Mouse (Mus musculus) embryonic facial prominence, embryonic 11.5 days (tissue): ENCODE data around the gene Kcnk4. TPM values are rescaled to one million over a fixed set of nuclear protein-coding genes. Genes with fewer than 3 reads are reported as not detected.

Source experiments
- ATAC-seq: fragments of 200-750 bp; cut with Nextera tagmentation; replicated peaks from 2 replicates; pipeline ENCODE4 v1.8.0; 2017; ENCODE audit warnings: low read depth; ENCODE audit not compliant: insufficient number of reproducible peaks, low FRiP score, low TSS enrichment
- DNase-seq: peaks from one replicate; pipeline ENCODE4 v3.0.0-alpha.2; 2015; ENCODE audit warnings: low spot score
- H3K27ac ChIP-seq: fragments of 300-500 bp; sonication (generic); replicated peaks from 2 replicates; pipeline ENCODE4 v1.5.1; 2014; ENCODE audit warnings: mild to moderate bottlenecking, low read depth, low read length, control low read depth
- H3K27me3 ChIP-seq: fragments of 300-500 bp; sonication (generic); 2 replicates; pipeline ENCODE4 v1.6.1; 2014; ENCODE audit warnings: mild to moderate bottlenecking, low read length, moderate library complexity, mixed read lengths; ENCODE audit not compliant: control insufficient read depth, insufficient read depth
- H3K36me3 ChIP-seq: fragments of 300-500 bp; sonication (generic); replicated peaks from 2 replicates; pipeline ENCODE4 v1.6.1; 2014; ENCODE audit warnings: low read depth, mild to moderate bottlenecking, low read length, moderate library complexity, mixed read lengths; ENCODE audit not compliant: control insufficient read depth, insufficient read depth
- H3K4me1 ChIP-seq: fragments of 300-500 bp; sonication (generic); 2 replicates; pipeline ENCODE4 v1.6.1; 2014; ENCODE audit warnings: low read length, mixed read lengths; ENCODE audit not compliant: control insufficient read depth, insufficient read depth
- H3K4me2 ChIP-seq: fragments of 300-500 bp; sonication (generic); 2 replicates; pipeline ENCODE4 v1.6.1; 2014; ENCODE audit warnings: low read depth, mild to moderate bottlenecking, control low read depth, low read length, moderate library complexity
- H3K4me3 ChIP-seq: fragments of 300-500 bp; sonication (generic); 2 replicates; pipeline ENCODE4 v1.5.1; 2014; ENCODE audit warnings: low read depth, low read length, control low read depth
- H3K9ac ChIP-seq: fragments of 300-500 bp; sonication (generic); replicated peaks from 2 replicates; pipeline ENCODE4 v1.6.1; 2014; ENCODE audit warnings: mild to moderate bottlenecking, control low read depth, low read length
- H3K9me3 ChIP-seq: fragments of 300-500 bp; sonication (generic); replicated peaks from 2 replicates; pipeline ENCODE4 v1.6.1; 2016; ENCODE audit warnings: mild to moderate bottlenecking, low read length, inconsistent platforms, mixed read lengths; ENCODE audit not compliant: control insufficient read depth
- WGBS: fragments of 180-500 bp; shearing (Covaris S2); extraction: QIAGEN DNeasy Blood & Tissue Kit; methylation state at CpG from one replicate; pipeline ENCODE4 v1.1.7; 2014; 5-methylcytosine and 5-hydroxymethylcytosine counted together
- polyA plus RNA-seq: library from polyadenylated mRNA; unstranded; fragments of >200 nt; fragmentation: Nextera tagmentation; extraction: Ambion mirVana; gene quantifications from 2 replicates; pipeline ENCODE4 v1.2.1, GENCODE M21; 2014

The Kcnk4 gene
- polyA plus RNA-seq, 1 experiment from 2014 or later: 0.32 TPM

- no peak overlapping the region for H3K27ac ChIP-seq
- 81% methylated on average over 16 of the region's 16 CpGs for WGBS
- H3K36me3 ChIP-seq: no peaks in the 10 kb centered on the region
- H3K27me3 ChIP-seq: peaks cover 29% of the 10 kb centered on the region
- H3K4me1 ChIP-seq: no peaks in the 10 kb centered on the region; the same call in 1 of the 2 replicates
- DNase-seq: no peak
- no peak overlapping the region for H3K4me2 ChIP-seq
- no peak overlapping the region for H3K4me3 ChIP-seq
- no peak for ATAC-seq
- H3K9me3 ChIP-seq: no peaks in the 10 kb centered on the region
- no peak overlapping the region for H3K9ac ChIP-seq
Observed at GRCm38 (mm10) chr19:6937541-6938465, 3.5 kb upstream of the Kcnk4 start.

- Histone ChIP-seq H3K27me3 (peaks cover 43% of the 10 kb centered on the region), H3K9ac (no peak overlapping the region), H3K4me3 (no peak overlapping the region), H3K27ac (no peak overlapping the region), H3K36me3 (no peaks in the 10 kb centered on the region), H3K4me1 (no peaks in the 10 kb centered on the region; the same call in 1 of the 2 replicates), H3K9me3 (no peaks in the 10 kb centered on the region), H3K4me2 (no peak overlapping the region)
- 34% methylated on average over 3 of the region's 3 CpGs for WGBS
- ATAC-seq (no peak), DNase-seq (no peak)
Observed at GRCm38 (mm10) chr19:6936299-6936698, 2.0 kb upstream of the Kcnk4 start.

- no peak overlapping the region for H3K27ac ChIP-seq
- peak overlapping the region; percentile 63 for H3K4me2 ChIP-seq
- ATAC-seq (peak; percentile 29; the same call in 1 of the 2 replicates), DNase-seq (no peak)
- peak overlapping the region; percentile 37 for H3K9ac ChIP-seq
- WGBS: 4% methylated on average over 58 of the region's 58 CpGs
- H3K4me1 ChIP-seq: no peaks in the 10 kb centered on the region; the same call in 1 of the 2 replicates
- peaks cover 59% of the 10 kb centered on the region for H3K27me3 ChIP-seq
- no peaks in the 10 kb centered on the region for H3K9me3 ChIP-seq
- H3K36me3 ChIP-seq: no peaks in the 10 kb centered on the region
- peak overlapping the region; percentile 29 for H3K4me3 ChIP-seq
Observed at GRCm38 (mm10) chr19:6933436-6934194, 700 bp downstream of the Kcnk4 start.

GRCm38 (mm10) chr19:6933102-6933435 lies 1.2 kb downstream of the Kcnk4 start:
- Histone ChIP-seq H3K36me3 (no peaks in the 10 kb centered on the region), H3K27me3 (peaks cover 62% of the 10 kb centered on the region), H3K27ac (no peak overlapping the region), H3K4me2 (no peak overlapping the region), H3K4me3 (no peak overlapping the region), H3K9ac (no peak overlapping the region), H3K9me3 (no peaks in the 10 kb centered on the region), H3K4me1 (no peaks in the 10 kb centered on the region; the same call in 1 of the 2 replicates)
- DNase-seq (no peak), ATAC-seq (no peak)
- 12% methylated on average over 4 of the region's 4 CpGs for WGBS

GRCm38 (mm10) chr19:6932018-6932417 lies 2.3 kb downstream of the Kcnk4 start:
- no peaks in the 10 kb centered on the region; the same call in 1 of the 2 replicates for H3K4me1 ChIP-seq
- no peak for ATAC-seq
- no peaks in the 10 kb centered on the region for H3K9me3 ChIP-seq
- H3K9ac ChIP-seq: no peak overlapping the region
- no peak overlapping the region for H3K4me2 ChIP-seq
- no peak for DNase-seq
- peaks cover 73% of the 10 kb centered on the region for H3K27me3 ChIP-seq
- H3K4me3 ChIP-seq: no peak overlapping the region
- H3K27ac ChIP-seq: no peak overlapping the region
- WGBS: 54% methylated on average over 1 of the region's 1 CpGs
- no peaks in the 10 kb centered on the region for H3K36me3 ChIP-seq

GRCm38 (mm10) chr19:6931002-6931401 lies 3.3 kb downstream of the Kcnk4 start:
- DNase-seq: no peak
- 0% methylated on average over 2 of the region's 2 CpGs for WGBS
- Histone ChIP-seq H3K27me3 (peaks cover 80% of the 10 kb centered on the region), H3K9ac (no peak overlapping the region), H3K36me3 (no peaks in the 10 kb centered on the region), H3K9me3 (peaks cover 3% of the 10 kb centered on the region; the same call in 1 of the 2 replicates), H3K4me3 (no peak overlapping the region), H3K4me1 (peaks cover 3% of the 10 kb centered on the region; the same call in 1 of the 2 replicates), H3K4me2 (no peak overlapping the region), H3K27ac (no peak overlapping the region)
- ATAC-seq: no peak

- no peak for ATAC-seq
- H3K4me3 ChIP-seq: no peak overlapping the region
Observed at GRCm38 (mm10) chr19:6928080-6928479, 6.2 kb downstream of the Kcnk4 start.

More at GRCm38 (mm10) chr19:6928080-6928479, 6.2 kb downstream of the Kcnk4 start:
- H3K9ac ChIP-seq: no peak overlapping the region; the same call in 1 of the 2 replicates
- H3K27me3 ChIP-seq: peaks cover 78% of the 10 kb centered on the region
- H3K4me2 ChIP-seq: no peak overlapping the region
- H3K27ac ChIP-seq: no peak overlapping the region
- H3K9me3 ChIP-seq: peaks cover 3% of the 10 kb centered on the region; the same call in 1 of the 2 replicates
- WGBS: 14% methylated on average over 9 of the region's 9 CpGs
- 0 out of 2 replicates have a peak, but pooled peaks cover 4% of the 10 kb centered on the region for H3K4me1 ChIP-seq
- no peak for DNase-seq
- no peaks in the 10 kb centered on the region for H3K36me3 ChIP-seq
